Mouse (Mus musculus) mouse embryonic stem cell (cell line): Measurements from ENCODE around the gene Trp73.

ENCODE experiments used
- in situ Hi-C, 2 experiments: fragments of 300-500 bp; cut with MboI; formaldehyde crosslinking; loops; 1 replicate in 1 of 2; 3 replicates in 1 of 2; pipeline ENCODE4 v1.14.3; 2019 to 2020; ENCODE audit warnings: low sequenced_read_pairs in 2 of 2, low pct_unique_long_range_greater_than_20kb in 1 of 2, mixed read lengths in 1 of 2; ENCODE audit not compliant: unreplicated experiment in 1 of 2

The Trp73 gene

DNA sequence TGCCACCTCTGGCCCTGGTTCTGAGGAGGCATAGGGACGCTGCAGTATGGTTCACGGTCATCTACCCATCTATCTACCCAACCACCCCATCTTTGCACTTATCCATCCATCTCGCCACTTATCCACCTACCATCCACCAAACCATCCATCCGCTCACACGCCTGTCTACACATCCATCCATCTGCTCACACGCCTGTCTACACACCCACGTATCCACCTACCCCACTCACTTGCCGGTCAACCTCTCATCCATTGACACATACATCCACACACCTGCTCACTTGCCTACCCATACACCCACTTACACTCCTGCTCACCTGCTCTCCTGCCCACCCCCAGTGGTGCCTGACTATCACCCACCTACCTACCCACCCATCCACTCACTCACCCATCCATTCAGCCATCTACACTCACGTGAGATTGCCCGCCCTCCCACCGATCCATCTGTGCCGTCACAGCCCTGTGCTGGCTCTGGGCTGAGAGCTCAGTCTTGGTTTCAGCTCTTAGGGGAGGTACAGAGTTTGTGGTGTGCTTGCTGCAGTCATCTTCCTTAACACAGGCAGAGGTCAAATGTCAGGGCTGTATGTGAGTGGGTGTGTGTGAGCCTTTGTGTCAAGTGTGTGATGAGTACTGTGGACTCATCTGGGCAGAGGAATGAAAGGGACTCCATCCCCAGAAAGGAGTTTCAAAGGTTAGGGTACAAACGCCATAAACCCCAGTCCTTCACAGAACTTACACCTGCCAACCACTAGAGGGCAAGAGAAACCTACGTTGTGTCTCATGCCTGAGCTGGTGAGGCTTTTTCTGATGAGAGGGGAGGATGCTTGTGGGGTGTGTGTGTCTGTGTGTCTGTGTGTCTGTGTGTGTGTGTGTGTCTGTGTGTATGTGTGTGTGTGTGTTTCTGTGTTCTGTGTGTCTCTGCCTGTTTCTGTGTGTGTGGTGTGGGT is 74.9 kb downstream of the Trp73 start:
- in situ Hi-C loops = no loop called here

DNA sequence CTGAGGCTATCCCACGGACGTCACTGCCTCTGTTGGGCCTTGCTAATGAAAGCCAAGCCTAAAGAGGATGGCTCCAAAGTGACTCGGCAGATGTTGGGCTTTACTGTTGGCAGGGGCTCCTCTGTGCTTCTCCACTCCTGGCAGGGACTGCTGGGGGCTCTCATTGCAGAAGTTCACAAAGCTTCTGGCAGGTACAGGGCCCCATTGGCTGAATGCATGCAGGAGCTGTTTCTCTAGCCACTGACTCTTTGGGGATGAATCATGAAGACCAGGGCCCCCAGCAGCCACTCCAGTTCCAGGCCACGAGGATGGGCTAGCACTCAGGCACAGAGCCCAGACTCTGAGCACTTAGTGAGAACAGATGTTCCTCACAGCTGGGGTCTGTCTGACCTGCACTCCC is 82.3 kb downstream of the Trp73 start:
- in situ Hi-C loops = no loop called here

GRCm38 (mm10) chr4:154056661-154057060 is 83.3 kb downstream of the Trp73 start:
- in situ Hi-C loops = no loop called here

DNA sequence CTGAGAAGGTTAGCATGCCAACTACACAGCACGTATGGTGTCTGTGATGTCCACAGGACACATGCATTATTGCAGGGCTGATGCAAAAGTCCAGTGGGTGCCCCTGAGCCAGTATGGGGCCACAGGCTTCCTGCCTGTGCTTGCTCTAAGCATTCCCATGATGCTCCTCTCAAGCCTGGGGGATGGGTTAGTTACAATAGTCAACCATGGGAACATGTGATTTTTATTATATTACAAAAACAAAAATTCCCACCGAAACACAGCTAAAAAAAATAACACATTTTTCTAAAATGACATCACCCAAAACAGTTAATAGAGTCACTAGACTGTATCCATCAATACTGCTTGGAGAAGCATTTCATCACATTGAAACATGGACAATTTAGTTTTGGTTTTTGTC is 84.0 kb downstream of the Trp73 start:
- in situ Hi-C loops = no loop called here

DNA sequence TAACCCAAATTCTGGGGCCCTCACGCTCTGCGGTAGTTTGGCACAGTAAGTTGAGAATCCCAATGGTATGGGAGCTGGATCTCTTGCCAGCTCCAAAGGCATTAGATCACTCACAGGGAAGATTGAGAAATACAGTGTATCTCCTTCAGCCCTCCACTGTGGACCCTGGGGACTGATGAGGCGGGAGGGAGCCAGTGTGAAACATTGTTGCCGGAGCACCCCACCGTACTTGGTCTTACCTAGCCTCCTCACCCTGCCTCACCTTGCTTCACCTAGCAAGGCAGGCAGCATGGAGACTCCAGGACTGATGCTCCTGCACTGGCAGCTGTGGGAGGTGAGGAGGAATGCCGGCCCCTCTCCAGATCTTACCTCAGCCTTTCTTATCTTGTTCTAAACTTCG is 84.5 kb downstream of the Trp73 start:
- in situ Hi-C loops = no loop called here

GRCm38 (mm10) chr4:154053065-154053464 is 86.9 kb downstream of the Trp73 start:
- in situ Hi-C loops = no loop called here

GRCm38 (mm10) chr4:154051401-154051800 is 88.6 kb downstream of the Trp73 start:
- in situ Hi-C loops = no loop called here

GRCm38 (mm10) chr4:154045837-154046236 is 94.2 kb downstream of the Trp73 start:
- in situ Hi-C loops = no loop called here

DNA sequence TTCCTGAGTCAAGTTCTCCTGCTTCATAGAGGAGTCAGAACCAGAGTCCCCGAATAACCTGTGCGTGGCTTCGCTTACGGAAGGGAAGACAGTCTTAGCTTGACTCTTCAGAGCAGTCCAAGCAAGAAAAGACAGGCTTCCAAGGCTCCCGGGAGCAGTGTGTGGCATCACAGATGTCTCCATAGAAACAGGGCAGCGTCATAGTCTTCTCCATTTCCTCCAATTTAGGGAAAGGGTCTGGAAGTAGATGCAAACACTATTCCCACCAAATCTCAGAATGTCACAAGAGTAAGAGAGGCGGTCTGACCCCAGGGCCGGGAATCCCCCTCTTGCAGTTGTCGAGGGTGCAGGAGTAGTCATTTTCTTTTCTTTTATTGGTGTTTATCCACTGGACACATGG is 97.4 kb downstream of the Trp73 start, which contains the start of gene Ccdc27:
Ccdc27 (minus strand) TSS at position 101 of the 400 bp plus-strand sequence.
- in situ Hi-C loops = no loop called here

DNA sequence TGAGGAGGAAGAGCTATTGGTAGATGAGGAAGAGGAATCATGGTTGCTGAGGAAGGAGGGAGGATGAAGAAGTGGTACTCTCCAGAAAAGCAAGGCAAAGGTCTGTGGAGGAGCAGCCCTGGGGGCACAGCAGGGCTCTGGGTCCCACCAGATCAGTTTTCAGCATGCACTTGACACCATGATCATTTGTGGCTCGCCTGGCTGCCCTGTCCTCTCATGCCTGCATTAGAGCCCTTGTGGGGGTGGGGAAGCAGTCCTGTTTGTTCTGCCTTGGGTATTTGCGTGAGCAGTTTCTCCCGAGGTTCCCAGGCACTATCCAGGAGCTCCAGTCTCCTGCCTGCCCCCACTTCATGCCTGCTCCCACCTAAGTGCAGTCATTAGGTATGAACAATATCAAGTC is 102.9 kb downstream of the Trp73 start:
- in situ Hi-C loops = no loop called here

GRCm38 (mm10) chr4:154028646-154029045 is 111.4 kb downstream of the Trp73 start:
- in situ Hi-C loops = no loop called here

DNA sequence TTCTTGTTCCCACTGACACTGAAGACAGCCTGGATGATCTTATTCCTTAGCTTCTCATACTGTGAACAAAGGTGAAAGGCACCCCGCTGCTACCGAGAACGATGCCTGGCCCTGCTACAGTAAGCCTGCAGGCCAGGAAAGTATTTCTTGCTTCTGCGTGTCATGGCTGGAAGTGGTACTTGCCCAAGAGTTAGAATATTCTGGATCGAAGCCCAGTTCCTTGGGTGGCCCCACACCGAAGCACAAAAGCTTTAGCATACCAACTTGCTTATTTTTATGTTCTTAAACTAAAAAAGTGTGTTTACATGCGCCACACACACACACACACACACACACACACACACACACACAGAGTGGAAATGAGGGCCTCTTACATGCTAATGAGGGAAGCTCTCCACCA is 111.9 kb downstream of the Trp73 start:
- in situ Hi-C loops = no loop called here

- in situ Hi-C loops = no loop called here
These were observed 113.6 kb downstream of the Trp73 start for GRCm38 (mm10) chr4:154026441-154026761.

GRCm38 (mm10) chr4:154025641-154026440 is 114.2 kb downstream of the Trp73 start, which contains the start of gene Smim1:
TSS of gene Smim1 (minus strand) at chr4:154026230.
- in situ Hi-C loops = no loop called here

DNA sequence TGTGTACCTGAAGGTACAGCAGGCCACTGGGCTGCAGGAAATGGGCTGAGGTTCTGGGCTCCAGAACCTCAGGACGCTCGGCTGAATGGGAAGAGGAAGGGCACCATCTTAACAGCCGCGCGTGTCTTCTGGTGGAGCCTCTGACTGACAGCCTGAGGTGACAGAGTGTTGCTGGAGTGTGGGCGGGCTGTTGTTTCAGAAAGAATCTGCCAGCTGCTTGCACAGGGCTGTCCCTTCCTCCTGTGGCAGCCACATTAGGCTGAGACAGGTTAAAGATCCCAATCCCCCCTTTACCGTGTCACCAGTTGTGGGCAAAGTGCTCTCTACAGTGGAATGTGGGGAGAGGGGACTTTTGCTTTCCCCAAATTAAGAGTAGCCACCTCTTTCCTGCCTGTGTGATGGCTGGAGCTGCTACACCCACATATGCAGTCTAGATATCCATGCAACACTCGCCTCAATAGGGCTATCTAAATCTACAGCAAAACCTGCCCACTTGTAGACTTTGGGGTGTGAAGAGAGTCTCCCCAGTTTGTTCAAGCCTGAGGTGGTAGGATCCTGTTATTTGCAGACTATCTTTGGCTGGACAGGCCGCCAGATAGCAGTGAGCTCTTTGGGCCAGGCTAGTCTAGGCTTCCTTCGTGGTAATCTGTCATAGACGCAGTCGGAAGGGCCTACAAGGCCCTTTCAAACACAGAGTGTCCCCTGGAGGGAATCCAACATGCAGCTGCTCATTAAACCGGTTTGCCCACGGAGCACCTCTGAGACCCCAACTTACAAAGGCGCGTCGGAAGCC is 115.1 kb downstream of the Trp73 start:
- in situ Hi-C loops = no loop called here

DNA sequence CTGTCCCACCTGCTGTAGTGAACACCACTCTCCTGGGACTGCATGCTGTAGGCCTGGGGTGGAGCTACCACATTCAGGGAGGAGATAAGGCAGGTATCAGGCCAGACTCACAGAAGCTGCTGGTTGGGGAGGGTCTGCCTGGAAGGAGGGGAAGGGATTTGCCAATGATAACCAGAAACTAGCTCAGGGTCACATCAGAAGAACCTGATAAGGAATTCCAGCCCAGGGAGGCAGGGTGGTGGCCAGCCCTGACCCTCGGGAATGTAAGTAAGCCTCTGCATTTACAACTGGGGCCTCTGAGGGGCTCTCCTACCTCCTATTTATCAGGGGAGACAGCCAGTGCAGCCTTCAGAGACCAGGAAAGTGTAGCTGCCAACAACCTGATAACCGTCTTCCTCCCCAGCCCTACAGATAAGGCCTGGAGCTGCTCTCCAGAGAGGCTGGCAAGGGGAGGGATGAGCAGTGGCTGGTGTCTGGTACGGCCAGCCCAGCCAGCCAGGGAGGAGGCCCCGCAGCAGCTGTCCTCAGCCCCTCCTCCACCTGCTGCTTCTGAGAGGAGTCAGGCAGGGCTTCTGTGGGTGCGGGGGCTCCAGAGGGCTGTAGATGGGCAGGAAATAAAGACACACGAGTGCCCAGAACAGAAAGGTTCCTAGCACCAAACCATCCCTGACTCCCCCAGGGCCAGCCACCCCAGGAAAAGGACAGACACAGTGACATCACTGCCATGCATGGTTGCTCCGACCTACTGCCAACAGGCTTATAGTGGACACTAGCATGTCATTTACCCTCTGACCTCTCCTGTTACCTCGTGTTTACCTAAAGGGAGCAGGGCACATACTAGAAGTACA is 116.0 kb downstream of the Trp73 start:
- in situ Hi-C loops = no loop called here

GRCm38 (mm10) chr4:154022844-154023243 is 117.2 kb downstream of the Trp73 start:
- in situ Hi-C loops = no loop called here

- in situ Hi-C loops = no loop called here
These were observed 117.6 kb downstream of the Trp73 start for GRCm38 (mm10) chr4:154022407-154022806.
